Mouse (Mus musculus): ENCODE measurements around the gene Hmgcr. TPM values are rescaled to one million over a fixed set of nuclear protein-coding genes. Genes with fewer than 3 reads are reported as not detected.

Gene Hmgcr
- polyA plus RNA-seq (2016; fragmentation: Nextera tagmentation; extraction: Ambion mirVana) = 156 TPM in 2 replicates

GRCm38 (mm10) chr13:96670406-96671077, at the start of gene Hmgcr:
Gene Hmgcr (minus strand): TSS chr13:96670936.
- Histone ChIP-seq H3K4me3 (peak within 1 kb of the TSS; percentile 98), H3K27me3 (ENCODE audit: poor library complexity, severe bottlenecking) (no peaks in the 10 kb centered on the region), H3K4me1 (peaks cover 47% of the 10 kb centered on the region), H3K27ac (peak within 1 kb of the TSS; percentile 100), H3K9me3 (no peaks in the 10 kb centered on the region), H3K36me3 (replicated peaks) (peaks cover 25% of the 10 kb centered on the region)
- under 1% methylated on average over 70 of the region's 70 CpGs for WGBS
- DNase-seq (ENCODE audit: extremely low spot score, low spot score) = peak; percentile 98

GRCm38 (mm10) chr13:96720003-96720402, 49.3 kb upstream of the Hmgcr start:
- H3K4me3 ChIP-seq = no peak overlapping the region
- no peak overlapping the region for H3K27ac ChIP-seq
- no peaks in the 10 kb centered on the region for H3K4me1 ChIP-seq
- H3K27me3 ChIP-seq (ENCODE audit: poor library complexity, severe bottlenecking) = no peaks in the 10 kb centered on the region
- H3K9me3 ChIP-seq = no peaks in the 10 kb centered on the region
- WGBS = 80% methylated on average over 2 of the region's 2 CpGs
- H3K36me3 ChIP-seq (replicated peaks) = no peaks in the 10 kb centered on the region
- DNase-seq (ENCODE audit: extremely low spot score, low spot score) = no peak

GRCm38 (mm10) chr13:96717821-96718220, 47.1 kb upstream of the Hmgcr start:
- Histone ChIP-seq H3K27ac (no peak overlapping the region), H3K4me1 (no peaks in the 10 kb centered on the region), H3K9me3 (no peaks in the 10 kb centered on the region), H3K27me3 (ENCODE audit: poor library complexity, severe bottlenecking) (no peaks in the 10 kb centered on the region), H3K36me3 (replicated peaks) (no peaks in the 10 kb centered on the region), H3K4me3 (no peak overlapping the region)
- WGBS = 63% methylated on average over 1 of the region's 1 CpGs
- no peak for DNase-seq (ENCODE audit: extremely low spot score, low spot score)

GRCm38 (mm10) chr13:96716311-96716710, 45.6 kb upstream of the Hmgcr start:
- H3K4me1 ChIP-seq = no peaks in the 10 kb centered on the region
- no peaks in the 10 kb centered on the region for H3K9me3 ChIP-seq
- 90% methylated on average over 2 of the region's 2 CpGs for WGBS
- DNase-seq (ENCODE audit: extremely low spot score, low spot score) = no peak
- no peak overlapping the region for H3K27ac ChIP-seq
- no peak overlapping the region for H3K4me3 ChIP-seq
- no peaks in the 10 kb centered on the region for H3K27me3 ChIP-seq (ENCODE audit: poor library complexity, severe bottlenecking)
- no peaks in the 10 kb centered on the region for H3K36me3 ChIP-seq (replicated peaks)

GRCm38 (mm10) chr13:96709269-96710233, 38.8 kb upstream of the Hmgcr start:
- no peaks in the 10 kb centered on the region for H3K4me1 ChIP-seq
- no peak overlapping the region for H3K4me3 ChIP-seq
- H3K9me3 ChIP-seq = no peaks in the 10 kb centered on the region
- no peak for DNase-seq (ENCODE audit: extremely low spot score, low spot score)
- H3K27ac ChIP-seq = no peak overlapping the region
- H3K36me3 ChIP-seq (replicated peaks) = no peaks in the 10 kb centered on the region
- H3K27me3 ChIP-seq (ENCODE audit: poor library complexity, severe bottlenecking) = no peaks in the 10 kb centered on the region
- WGBS = 82% methylated on average over 8 of the region's 8 CpGs

GRCm38 (mm10) chr13:96702567-96703278, 32.0 kb upstream of the Hmgcr start:
- H3K4me1 ChIP-seq = no peaks in the 10 kb centered on the region
- no peaks in the 10 kb centered on the region for H3K9me3 ChIP-seq
- WGBS = 84% methylated on average over 9 of the region's 9 CpGs
- H3K27me3 ChIP-seq (ENCODE audit: poor library complexity, severe bottlenecking) = no peaks in the 10 kb centered on the region
- no peak overlapping the region for H3K27ac ChIP-seq
- H3K36me3 ChIP-seq (replicated peaks) = no peaks in the 10 kb centered on the region
- no peak for DNase-seq (ENCODE audit: extremely low spot score, low spot score)
- no peak overlapping the region for H3K4me3 ChIP-seq

- no peaks in the 10 kb centered on the region for H3K36me3 ChIP-seq (replicated peaks)
- H3K4me1 ChIP-seq = no peaks in the 10 kb centered on the region
- no peak overlapping the region for H3K4me3 ChIP-seq
- H3K27me3 ChIP-seq (ENCODE audit: poor library complexity, severe bottlenecking) = no peaks in the 10 kb centered on the region
- H3K9me3 ChIP-seq = no peaks in the 10 kb centered on the region
- WGBS = 81% methylated on average over 8 of the region's 8 CpGs
- H3K27ac ChIP-seq = no peak overlapping the region
- no peak for DNase-seq (ENCODE audit: extremely low spot score, low spot score)
These were observed 27.3 kb upstream of the Hmgcr start for GRCm38 (mm10) chr13:96697805-96698586.

GRCm38 (mm10) chr13:96695428-96695827, 24.7 kb upstream of the Hmgcr start:
- no peaks in the 10 kb centered on the region for H3K4me1 ChIP-seq
- WGBS = 100% methylated on average over 2 of the region's 2 CpGs

GRCm38 (mm10) chr13:96689901-96690300, 19.2 kb upstream of the Hmgcr start:
- Histone ChIP-seq H3K9me3 (no peaks in the 10 kb centered on the region), H3K27me3 (ENCODE audit: poor library complexity, severe bottlenecking) (no peaks in the 10 kb centered on the region), H3K4me1 (no peaks in the 10 kb centered on the region), H3K4me3 (no peak overlapping the region), H3K36me3 (replicated peaks) (no peaks in the 10 kb centered on the region), H3K27ac (no peak overlapping the region)
- DNase-seq (ENCODE audit: extremely low spot score, low spot score) = no peak
- WGBS = 96% methylated on average over 5 of the region's 5 CpGs

More at GRCm38 (mm10) chr13:96695428-96695827, 24.7 kb upstream of the Hmgcr start:
- Histone ChIP-seq H3K27ac (no peak overlapping the region), H3K36me3 (replicated peaks) (no peaks in the 10 kb centered on the region), H3K27me3 (ENCODE audit: poor library complexity, severe bottlenecking) (no peaks in the 10 kb centered on the region), H3K4me3 (no peak overlapping the region), H3K9me3 (no peaks in the 10 kb centered on the region)
- DNase-seq (ENCODE audit: extremely low spot score, low spot score) = no peak

GRCm38 (mm10) chr13:96687261-96687660, 16.5 kb upstream of the Hmgcr start:
- H3K27ac ChIP-seq = no peak overlapping the region
- DNase-seq (ENCODE audit: extremely low spot score, low spot score) = no peak
- no peak overlapping the region for H3K4me3 ChIP-seq
- H3K27me3 ChIP-seq (ENCODE audit: poor library complexity, severe bottlenecking) = no peaks in the 10 kb centered on the region
- WGBS = 94% methylated on average over 9 of the region's 9 CpGs
- no peaks in the 10 kb centered on the region for H3K36me3 ChIP-seq (replicated peaks)
- no peaks in the 10 kb centered on the region for H3K9me3 ChIP-seq
- H3K4me1 ChIP-seq = no peaks in the 10 kb centered on the region

GRCm38 (mm10) chr13:96684779-96685178, 14.0 kb upstream of the Hmgcr start:
- Histone ChIP-seq H3K9me3 (no peaks in the 10 kb centered on the region), H3K27ac (no peak overlapping the region), H3K4me3 (no peak overlapping the region), H3K36me3 (replicated peaks) (no peaks in the 10 kb centered on the region), H3K4me1 (no peaks in the 10 kb centered on the region), H3K27me3 (ENCODE audit: poor library complexity, severe bottlenecking) (no peaks in the 10 kb centered on the region)
- DNase-seq (ENCODE audit: extremely low spot score, low spot score) = no peak
- WGBS = 85% methylated on average over 5 of the region's 5 CpGs

GRCm38 (mm10) chr13:96681088-96681620, 10.4 kb upstream of the Hmgcr start:
- no peak overlapping the region for H3K4me3 ChIP-seq
- no peaks in the 10 kb centered on the region for H3K9me3 ChIP-seq
- no peaks in the 10 kb centered on the region for H3K27me3 ChIP-seq (ENCODE audit: poor library complexity, severe bottlenecking)
- no peaks in the 10 kb centered on the region for H3K36me3 ChIP-seq (replicated peaks)
- no peak overlapping the region for H3K27ac ChIP-seq
- no peaks in the 10 kb centered on the region for H3K4me1 ChIP-seq
- DNase-seq (ENCODE audit: extremely low spot score, low spot score) = no peak

All from forebrain, embryonic 10.5 days (tissue).